Mouse (Mus musculus) cerebellum, adult 2 months (tissue): Measurements from ENCODE around the gene Hunk. TPM values are rescaled to one million over a fixed set of nuclear protein-coding genes. Genes with fewer than 3 reads are reported as not detected.

ENCODE experiments used
- DNase-seq, 2 experiments: peaks; one replicate each; pipeline ENCODE4 v3.0.0; 2021
- H3K27ac ChIP-seq: fragments of 200-500 bp; 2 replicates; pipeline ENCODE4 v1.5.1; 2012; ENCODE audit warnings: low read length, control low read depth, inconsistent platforms; ENCODE audit not compliant: insufficient read depth
- H3K27me3 ChIP-seq: fragments of 200-500 bp; 2 replicates; pipeline ENCODE4 v1.6.1; 2012; ENCODE audit warnings: inconsistent platforms, mild to moderate bottlenecking, low read length, moderate library complexity; ENCODE audit not compliant: control insufficient read depth, insufficient read depth
- H3K4me1 ChIP-seq: fragments of 200-500 bp; 2 replicates; pipeline ENCODE4 v1.6.1; 2011; ENCODE audit warnings: low read length; ENCODE audit not compliant: control insufficient read depth, insufficient read depth
- H3K4me3 ChIP-seq: fragments of 200-500 bp; replicated peaks from 2 replicates; pipeline ENCODE3; 2011; ENCODE audit warnings: mild to moderate bottlenecking, low read depth, low read length, control low read depth; ENCODE audit not compliant: insufficient read depth
- CTCF ChIP-seq: fragments of 200-500 bp; IDR thresholded peaks from 2 replicates; pipeline ENCODE4 v1.5.1; 2011; ENCODE audit warnings: low read depth, mild to moderate bottlenecking, control low read depth, low read length, moderate library complexity, borderline replicate concordance; ENCODE audit not compliant: insufficient read depth
- POLR2A ChIP-seq: fragments of 200-500 bp; IDR thresholded peaks from 2 replicates; pipeline ENCODE4 v1.6.1; 2011; ENCODE audit warnings: low read length, control low read depth, borderline replicate concordance; ENCODE audit not compliant: insufficient read depth
- WGBS: fragments of 180-500 bp; shearing (Covaris S2); methylation state at CpG from one replicate; pipeline ENCODE4 v1.1.7; 2018; 5-methylcytosine and 5-hydroxymethylcytosine counted together
- polyA plus RNA-seq: library from polyadenylated mRNA; depleted of rRNA; stranded (reverse); fragments of >200 nt; gene quantifications from 2 replicates; pipeline ENCODE4 v1.2.3, GENCODE M21; 2012

Gene Hunk
- polyA plus RNA-seq, 1 experiment = 12.6 TPM

DNA sequence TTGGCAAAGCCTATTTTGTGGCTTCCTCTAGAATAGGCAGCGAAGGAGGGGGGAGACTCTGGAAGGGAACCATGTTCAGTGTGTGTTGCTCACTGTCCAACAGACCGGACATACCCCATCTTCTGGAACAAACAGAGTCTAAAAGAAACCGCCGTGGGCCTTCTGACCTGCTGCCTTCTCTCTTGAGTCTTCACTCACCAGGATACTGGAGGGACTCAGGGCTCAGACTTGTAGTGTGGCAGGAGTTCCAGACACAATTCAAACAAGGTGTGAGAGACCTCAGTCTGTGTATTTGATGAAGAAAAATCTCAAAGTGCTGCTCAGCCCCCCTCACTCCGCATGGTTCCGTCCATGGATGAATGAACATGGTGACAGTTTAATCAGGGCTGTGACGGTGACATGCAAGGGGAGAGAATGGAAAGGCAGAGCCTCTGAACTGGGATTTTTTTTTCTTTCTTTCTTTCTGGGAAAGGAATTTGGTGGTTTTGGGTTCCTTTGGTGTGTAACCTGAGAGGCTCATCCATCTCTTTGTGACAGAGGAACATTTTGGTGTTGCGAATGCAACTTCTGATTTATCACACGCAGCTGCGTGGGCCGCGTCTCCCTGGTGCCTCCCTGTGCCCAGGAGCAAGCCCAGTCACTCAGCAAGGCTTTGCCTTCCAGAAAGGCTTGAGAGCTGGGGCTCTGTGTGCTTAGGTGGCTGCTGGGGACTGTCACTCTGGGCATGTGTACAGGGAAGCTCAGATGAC is 21.9 kb downstream of the Hunk start:
- H3K27ac ChIP-seq = no peak overlapping the region
- no peak for DNase-seq

GRCm38 (mm10) chr16:90412096-90413082 is 26.6 kb downstream of the Hunk start:
- no peak overlapping the region for H3K27ac ChIP-seq
- WGBS = 91% methylated on average over 8 of the region's 8 CpGs
- DNase-seq = no peak
- no peaks in the 10 kb centered on the region for H3K27me3 ChIP-seq
- no peak for TF ChIP-seq POLR2A
- TF ChIP-seq CTCF = no peak
- no peaks in the 10 kb centered on the region for H3K4me1 ChIP-seq
- no peak overlapping the region for H3K4me3 ChIP-seq

More for the DNA sequence above, 21.9 kb downstream of the Hunk start:
- TF ChIP-seq POLR2A = no peak
- no peak for TF ChIP-seq CTCF
- Histone ChIP-seq H3K27me3 (no peaks in the 10 kb centered on the region), H3K4me3 (no peak overlapping the region), H3K4me1 (no peaks in the 10 kb centered on the region)
- WGBS = 24% methylated on average over 12 of the region's 12 CpGs

DNA sequence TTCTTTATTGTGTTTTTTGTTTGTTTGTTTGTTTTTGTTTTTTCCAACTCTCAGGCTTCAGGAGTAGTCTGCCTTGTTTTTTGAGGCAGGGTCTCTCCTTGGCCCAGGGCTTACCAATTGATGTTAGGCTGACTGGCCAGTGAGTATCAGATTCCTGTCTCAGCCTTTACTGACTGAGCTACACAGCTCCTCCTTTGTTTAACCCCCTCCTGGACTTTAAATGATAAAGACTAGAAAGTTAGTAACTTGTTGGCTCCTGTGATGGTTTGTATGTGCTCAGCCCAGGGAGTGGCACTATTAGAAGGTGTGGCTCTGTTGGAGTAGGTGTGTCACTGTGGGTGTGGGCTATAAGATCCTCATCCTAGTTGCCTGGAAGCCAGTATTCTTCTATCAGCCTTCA is 30.8 kb downstream of the Hunk start:
- no peak for DNase-seq
- Histone ChIP-seq H3K4me1 (peaks cover 3% of the 10 kb centered on the region; the same call in 1 of the 2 replicates), H3K27ac (no peak overlapping the region), H3K4me3 (no peak overlapping the region), H3K27me3 (no peaks in the 10 kb centered on the region)
- no peak for TF ChIP-seq POLR2A
- TF ChIP-seq CTCF = no peak

DNA sequence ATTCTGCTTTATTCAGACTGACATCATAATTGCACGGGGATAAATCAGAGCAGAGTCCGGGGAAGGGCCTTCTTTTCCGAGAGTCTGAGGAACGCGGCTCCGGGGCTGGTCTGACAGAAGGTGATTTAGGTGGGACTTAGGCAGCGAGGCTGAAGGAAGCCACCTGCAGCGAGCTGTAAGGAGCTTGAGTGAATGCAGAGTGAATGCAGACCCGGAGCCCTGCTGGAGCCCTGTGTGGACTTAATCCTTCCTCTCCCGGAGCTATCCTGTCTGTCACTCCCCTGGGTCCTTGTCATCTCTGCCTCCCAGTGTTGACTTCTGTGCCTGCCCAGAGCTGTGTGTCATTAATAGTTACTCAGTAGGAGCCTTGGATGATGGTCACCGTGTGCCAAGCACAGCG is 32.8 kb downstream of the Hunk start:
- H3K4me1 ChIP-seq = peaks cover 3% of the 10 kb centered on the region; the same call in 1 of the 2 replicates
- no peak overlapping the region for H3K4me3 ChIP-seq
- no peaks in the 10 kb centered on the region for H3K27me3 ChIP-seq
- DNase-seq = peak in 1 of 2 experiments; percentile 14
- 7% methylated on average over 12 of the region's 12 CpGs for WGBS
- TF ChIP-seq POLR2A (no peak), CTCF (no peak)
- no peak overlapping the region for H3K27ac ChIP-seq

DNA sequence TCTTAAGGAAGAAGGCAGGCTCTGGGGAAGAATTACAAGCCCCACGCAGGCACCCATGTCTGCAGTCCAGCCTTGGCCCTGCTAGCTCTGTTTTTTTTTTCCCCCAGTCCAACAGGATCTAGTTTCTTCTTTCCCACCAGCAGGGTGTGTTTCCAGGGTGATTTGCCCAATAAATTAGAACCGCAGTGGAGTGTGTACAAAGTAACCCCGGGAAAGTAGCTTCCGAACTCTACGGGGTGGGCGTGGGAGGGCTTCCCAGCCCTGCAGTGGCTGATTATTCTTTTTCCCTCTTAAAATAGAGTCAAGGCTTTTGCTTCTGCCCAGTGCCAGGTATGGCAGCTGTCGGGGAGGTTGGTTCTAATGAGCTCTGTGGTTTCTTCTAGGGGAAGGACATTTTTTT is 35.3 kb downstream of the Hunk start:
- 55% methylated on average over 7 of the region's 7 CpGs for WGBS
- Histone ChIP-seq H3K27ac (no peak overlapping the region), H3K27me3 (no peaks in the 10 kb centered on the region), H3K4me3 (no peak overlapping the region), H3K4me1 (peaks cover 3% of the 10 kb centered on the region; the same call in 1 of the 2 replicates)
- no peak for TF ChIP-seq CTCF
- no peak for TF ChIP-seq POLR2A
- DNase-seq = no peak

- no peaks in the 10 kb centered on the region for H3K27me3 ChIP-seq
- H3K4me3 ChIP-seq = no peak overlapping the region
- no peak for TF ChIP-seq CTCF
- no peak for TF ChIP-seq POLR2A
- WGBS = 48% methylated on average over 8 of the region's 8 CpGs
- no peak overlapping the region for H3K27ac ChIP-seq
- DNase-seq = no peak
- H3K4me1 ChIP-seq = peaks cover 3% of the 10 kb centered on the region; the same call in 1 of the 2 replicates
Observed at GRCm38 (mm10) chr16:90421551-90421950, 35.7 kb downstream of the Hunk start.

DNA sequence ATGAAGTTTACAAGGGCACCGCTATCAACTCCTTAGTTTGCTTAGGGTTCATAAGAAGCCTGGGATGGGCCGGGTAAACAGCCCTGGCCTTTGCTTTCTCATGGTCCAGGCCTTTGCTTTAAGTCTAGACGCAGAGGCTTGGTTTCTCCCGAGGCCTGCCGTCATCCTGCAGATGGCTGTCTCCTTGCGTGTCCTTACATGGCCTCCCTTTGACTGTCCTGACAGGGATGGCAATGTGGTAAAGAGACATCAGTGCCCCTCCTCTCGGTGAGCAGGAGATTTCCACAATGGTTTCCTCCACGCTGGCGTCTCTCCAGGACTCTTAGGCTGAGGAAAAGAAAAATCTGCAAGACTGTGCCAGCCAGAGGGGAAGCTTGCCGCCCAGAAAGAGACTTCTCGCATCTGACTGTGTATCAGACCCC is 36.3 kb downstream of the Hunk start:
- DNase-seq = peak; percentile 15 to 22
- TF ChIP-seq CTCF (no peak), POLR2A (no peak)
- Histone ChIP-seq H3K27ac (no peak overlapping the region), H3K4me1 (peaks cover 3% of the 10 kb centered on the region; the same call in 1 of the 2 replicates), H3K27me3 (no peaks in the 10 kb centered on the region), H3K4me3 (no peak overlapping the region)
- WGBS = 41% methylated on average over 11 of the region's 11 CpGs

DNA sequence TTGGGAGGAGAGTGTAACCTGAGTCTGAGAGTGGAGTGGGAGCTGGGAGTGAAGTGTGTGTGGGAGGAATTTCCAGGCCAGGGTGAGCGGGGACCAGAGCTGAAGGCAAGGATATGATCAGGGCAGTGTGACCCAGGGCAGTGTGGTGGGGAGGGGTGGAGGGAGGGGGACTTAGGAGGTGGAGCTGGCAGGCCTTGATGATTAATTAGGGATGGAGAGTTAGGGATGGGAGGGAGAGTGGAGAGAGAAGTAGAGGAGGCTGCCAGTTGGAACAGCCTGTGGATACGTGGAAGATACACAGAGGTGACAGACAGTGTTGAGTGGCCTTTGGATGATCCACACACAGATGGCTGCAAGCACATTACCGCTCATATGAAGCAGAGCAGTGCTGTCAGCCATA is 38.1 kb downstream of the Hunk start:
- Histone ChIP-seq H3K27me3 (no peaks in the 10 kb centered on the region), H3K4me1 (peaks cover under 1% of the 10 kb centered on the region; the same call in 1 of the 2 replicates), H3K27ac (no peak overlapping the region), H3K4me3 (no peak overlapping the region)
- DNase-seq = no peak
- TF ChIP-seq POLR2A (no peak), CTCF (no peak)
- WGBS = 49% methylated on average over 3 of the region's 3 CpGs
